Mouse (Mus musculus) C2C12 (cell line): Measurements from ENCODE around the gene Xylt1. TPM values are rescaled to one million over a fixed set of nuclear protein-coding genes. Genes with fewer than 3 reads are reported as not detected.

Experiments used
- H3K27me3 ChIP-seq: one replicate; pipeline ENCODE4 v1.6.1; 2011; ENCODE audit not compliant: control insufficient read depth, insufficient read depth, insufficient read length
- H3K36me3 ChIP-seq: one replicate; pipeline ENCODE4 v1.6.1; 2011; ENCODE audit not compliant: control insufficient read depth, insufficient read depth
- H3K4me3 ChIP-seq: one replicate; pipeline ENCODE4 v1.5.1; 2011; ENCODE audit warnings: mild to moderate bottlenecking, control low read depth; ENCODE audit not compliant: poor library complexity, insufficient read depth, severe bottlenecking
- H3K79me2 ChIP-seq: one replicate; pipeline ENCODE4 v1.6.1; 2011; ENCODE audit not compliant: control insufficient read depth, insufficient read depth
- H3K79me3 ChIP-seq: one replicate; pipeline ENCODE4 v1.6.1; 2011; ENCODE audit warnings: low read depth, control low read depth
- H3ac ChIP-seq: one replicate; pipeline ENCODE3; 2011; ENCODE audit warnings: low read depth; ENCODE audit not compliant: control insufficient read depth, insufficient read length
- CEBPB ChIP-seq: IDR thresholded peaks from one replicate; pipeline ENCODE4 v1.6.1; 2011; ENCODE audit warnings: low read depth, mild to moderate bottlenecking, control low read depth, moderate library complexity
- CTCF ChIP-seq: IDR thresholded peaks from one replicate; pipeline ENCODE4 v1.5.1; 2011; ENCODE audit not compliant: control insufficient read depth, insufficient read depth, insufficient read length
- FOSL1 ChIP-seq: IDR thresholded peaks from one replicate; pipeline ENCODE4 v1.8.0; 2011; ENCODE audit warnings: mild to moderate bottlenecking, low read length; ENCODE audit not compliant: poor library complexity, insufficient read depth, severe bottlenecking
- MAX ChIP-seq: IDR thresholded peaks from one replicate; pipeline ENCODE4 v1.6.1; 2011; ENCODE audit warnings: mild to moderate bottlenecking, control low read depth
- MYOD1 ChIP-seq: IDR thresholded peaks from one replicate; pipeline ENCODE4 v1.6.1; 2011; ENCODE audit warnings: low read depth; ENCODE audit not compliant: control insufficient read depth, insufficient read length
- MYOG ChIP-seq: IDR thresholded peaks from one replicate; pipeline ENCODE4 v1.6.1; 2011; ENCODE audit not compliant: control insufficient read depth, insufficient read length; ENCODE audit errors: extremely low read depth
- USF1 ChIP-seq: IDR thresholded peaks from one replicate; pipeline ENCODE4 v1.6.1; 2011; ENCODE audit warnings: low read depth, mild to moderate bottlenecking, control low read depth, moderate library complexity
- polyA plus RNA-seq: library from polyadenylated mRNA; unstranded; fragments of >200 nt; fragmentation: generic; extraction: Trizol; gene quantifications from one replicate; pipeline ENCODE4 v1.2.1, GENCODE M21; 2012; ENCODE audit warnings: missing spikeins

The Xylt1 gene
- polyA plus RNA-seq, 1 experiment: not detected

DNA sequence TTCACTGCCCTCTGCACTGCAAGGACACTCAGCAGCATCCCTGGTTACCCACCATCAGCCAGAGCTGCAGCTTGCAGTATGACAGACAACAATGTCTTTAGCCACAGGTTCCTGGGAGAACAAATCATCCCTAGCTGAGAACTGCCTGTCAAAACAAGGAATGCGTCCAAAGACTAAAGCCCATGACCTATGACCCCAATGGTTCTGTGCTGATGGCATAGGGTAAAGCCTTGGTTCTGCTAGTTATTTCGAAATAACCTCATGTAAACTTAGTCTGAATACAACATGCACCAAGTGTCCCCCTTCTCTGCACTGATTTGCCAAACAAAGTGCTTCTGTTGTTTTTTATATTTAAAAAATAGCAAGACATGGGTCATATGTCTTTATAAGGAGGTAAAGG is 103.8 kb downstream of the Xylt1 start:
- no peaks in the 10 kb centered on the region for H3K79me3 ChIP-seq
- no peaks in the 10 kb centered on the region for H3K36me3 ChIP-seq
- no peak overlapping the region for H3ac ChIP-seq
- TF ChIP-seq MAX: no peak
- TF ChIP-seq MYOD1: no peak
- no peak for TF ChIP-seq USF1
- no peak for TF ChIP-seq FOSL1
- TF ChIP-seq CTCF: no peak
- no peak for TF ChIP-seq CEBPB
- TF ChIP-seq MYOG: no peak
- H3K4me3 ChIP-seq: no peak overlapping the region
- no peaks in the 10 kb centered on the region for H3K27me3 ChIP-seq
- no peaks in the 10 kb centered on the region for H3K79me2 ChIP-seq

DNA sequence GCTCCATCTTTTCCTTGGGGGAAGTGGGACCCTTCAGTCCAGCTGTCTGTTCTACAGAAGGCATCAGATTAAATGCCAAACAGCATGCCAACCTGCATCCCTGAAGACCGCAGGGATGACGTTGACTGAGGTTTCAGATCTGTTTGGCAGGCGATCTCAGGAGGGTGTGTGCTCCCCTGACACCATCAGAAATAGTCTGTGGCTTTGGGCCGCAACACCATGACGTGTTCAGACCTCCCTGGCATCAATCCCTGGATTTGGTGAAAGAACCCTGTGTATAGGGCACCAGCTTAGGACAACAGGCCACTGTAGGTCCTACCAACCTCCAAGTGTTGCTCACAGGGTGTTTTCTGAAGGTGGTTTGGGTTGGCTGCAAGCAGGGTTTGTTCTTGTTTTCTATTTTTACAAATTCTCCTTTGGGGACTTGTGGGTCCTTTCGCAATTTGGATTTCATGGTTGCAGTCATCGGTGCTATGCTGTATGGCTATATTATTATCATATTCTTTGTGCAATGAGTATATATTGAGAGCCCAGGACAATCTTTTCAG is 104.3 kb downstream of the Xylt1 start:
- TF ChIP-seq MYOG (no peak), MAX (no peak), MYOD1 (no peak), USF1 (no peak), CEBPB (no peak), FOSL1 (no peak), CTCF (no peak)
- no peaks in the 10 kb centered on the region for H3K27me3 ChIP-seq
- no peaks in the 10 kb centered on the region for H3K79me2 ChIP-seq
- H3K4me3 ChIP-seq: no peak overlapping the region
- no peak overlapping the region for H3ac ChIP-seq
- H3K36me3 ChIP-seq: no peaks in the 10 kb centered on the region
- H3K79me3 ChIP-seq: no peaks in the 10 kb centered on the region

DNA sequence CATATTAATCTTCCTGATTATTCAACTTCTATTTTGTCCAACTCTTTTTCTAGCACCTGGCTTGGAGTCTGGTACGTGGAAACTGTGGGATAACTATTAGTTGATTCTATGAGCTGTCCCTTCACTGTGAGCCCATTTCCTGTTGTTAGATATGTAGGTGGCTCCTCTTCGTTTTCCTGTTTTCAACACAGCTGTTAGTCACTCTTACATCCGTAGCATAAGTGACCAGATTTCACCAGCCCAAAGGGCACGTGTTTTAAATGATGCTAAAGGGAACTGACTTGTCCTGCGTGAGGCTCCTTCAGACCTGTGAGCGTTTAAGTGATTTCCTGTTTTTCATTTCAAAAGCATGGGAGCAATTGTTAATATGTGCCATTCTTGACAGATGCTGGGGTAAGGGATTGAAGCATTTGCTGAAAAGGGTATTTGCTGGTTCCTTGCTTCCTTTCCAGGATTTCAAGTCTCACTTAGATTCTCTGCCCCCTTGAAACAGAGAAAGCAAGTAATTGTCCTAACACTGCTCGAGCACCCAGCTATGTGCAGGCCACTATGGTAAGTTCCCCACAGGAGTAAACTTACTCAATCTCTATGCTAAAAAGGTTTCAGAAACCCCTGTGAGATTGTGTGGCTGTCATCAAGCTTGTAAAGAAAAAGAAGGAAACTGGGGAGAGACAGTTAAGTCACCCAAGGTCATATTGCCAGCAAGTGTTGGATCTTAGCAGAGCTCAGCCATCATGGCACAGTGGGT is 105.8 kb downstream of the Xylt1 start:
- no peaks in the 10 kb centered on the region for H3K36me3 ChIP-seq
- no peak overlapping the region for H3ac ChIP-seq
- no peaks in the 10 kb centered on the region for H3K79me3 ChIP-seq
- no peak overlapping the region for H3K4me3 ChIP-seq
- H3K79me2 ChIP-seq: no peaks in the 10 kb centered on the region
- no peak for TF ChIP-seq MAX
- no peak for TF ChIP-seq MYOG
- no peak for TF ChIP-seq USF1
- no peak for TF ChIP-seq MYOD1
- TF ChIP-seq CEBPB: no peak
- TF ChIP-seq CTCF: no peak
- TF ChIP-seq FOSL1: no peak
- H3K27me3 ChIP-seq: no peaks in the 10 kb centered on the region

DNA sequence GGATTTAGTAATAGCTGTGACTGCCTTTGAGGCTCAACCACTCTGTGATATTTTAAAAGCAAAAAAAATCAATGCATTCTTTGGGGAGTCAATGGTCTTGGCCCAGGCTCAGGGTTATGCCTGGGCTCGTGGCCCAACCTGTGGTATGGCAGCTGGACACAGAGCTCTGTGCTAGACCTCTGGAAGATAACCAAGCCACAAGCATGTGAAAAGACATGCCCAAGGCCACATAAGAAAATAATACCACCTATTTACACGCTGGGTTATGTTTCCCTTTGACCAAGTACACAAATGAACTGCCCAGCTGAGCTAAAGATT is 106.4 kb downstream of the Xylt1 start:
- Histone ChIP-seq H3K36me3 (no peaks in the 10 kb centered on the region), H3K27me3 (no peaks in the 10 kb centered on the region), H3K79me2 (no peaks in the 10 kb centered on the region), H3K79me3 (no peaks in the 10 kb centered on the region), H3ac (no peak overlapping the region), H3K4me3 (no peak overlapping the region)
- TF ChIP-seq CTCF (no peak), FOSL1 (no peak), CEBPB (no peak), MYOD1 (no peak), MYOG (no peak), MAX (no peak)

DNA sequence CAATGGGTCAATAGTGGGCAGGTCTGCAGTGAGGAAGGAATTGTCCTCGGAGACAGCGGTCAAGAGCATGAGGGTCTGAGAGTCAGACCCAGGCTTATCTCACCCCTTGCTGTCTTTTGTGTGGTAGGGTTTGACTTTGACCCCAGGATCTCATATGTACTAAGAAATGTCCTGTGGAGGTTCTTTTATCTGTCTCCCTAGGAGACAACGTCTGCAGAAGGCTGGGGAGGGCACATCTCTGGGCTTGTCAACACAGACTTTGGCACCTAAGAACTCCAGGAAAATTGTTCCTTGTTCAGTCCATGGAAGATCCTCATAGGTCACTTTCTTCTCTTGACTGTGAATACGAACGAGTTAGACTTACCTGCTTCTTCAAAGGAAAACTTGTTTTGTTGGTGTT is 109.2 kb downstream of the Xylt1 start:
- H3ac ChIP-seq: no peak overlapping the region
- no peak overlapping the region for H3K4me3 ChIP-seq
- TF ChIP-seq USF1: no peak
- TF ChIP-seq MAX: no peak
- no peak for TF ChIP-seq MYOG
- no peak for TF ChIP-seq MYOD1
- no peak for TF ChIP-seq FOSL1
- no peak for TF ChIP-seq CTCF
- H3K79me2 ChIP-seq: no peaks in the 10 kb centered on the region
- no peaks in the 10 kb centered on the region for H3K36me3 ChIP-seq
- no peaks in the 10 kb centered on the region for H3K79me3 ChIP-seq
- H3K27me3 ChIP-seq: no peaks in the 10 kb centered on the region

DNA sequence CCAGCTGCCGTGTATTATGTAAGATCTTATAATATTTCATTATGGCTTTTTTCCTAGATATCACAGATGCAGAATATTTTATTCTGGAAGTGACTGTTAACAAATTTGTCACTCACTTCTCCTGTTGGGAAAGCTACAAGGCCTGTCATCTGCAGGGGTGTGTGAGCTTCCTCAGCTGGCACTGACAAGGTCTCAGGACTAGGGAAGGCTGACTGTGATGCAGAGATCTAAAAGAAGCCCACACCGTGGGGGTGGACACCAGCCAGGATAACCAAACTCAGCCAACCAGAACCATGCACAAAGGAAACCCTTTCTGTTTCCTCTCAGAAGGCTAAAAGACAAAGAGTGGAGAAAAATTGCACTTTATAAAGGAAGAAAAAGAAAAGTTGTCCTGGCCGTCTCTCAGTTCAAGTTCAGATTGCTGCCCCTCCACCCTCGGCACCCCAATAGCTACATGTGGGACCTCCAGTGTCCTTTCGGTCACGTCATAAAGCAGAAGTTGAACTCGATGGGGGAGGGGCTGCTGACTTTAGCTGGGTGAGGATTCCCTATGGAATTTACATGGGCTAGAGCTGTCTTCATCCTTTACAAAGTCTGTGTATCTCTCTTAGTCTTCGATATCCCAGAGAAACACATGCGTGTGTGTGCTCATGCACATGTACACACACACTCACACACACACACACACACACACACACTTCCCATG is 109.9 kb downstream of the Xylt1 start:
- no peaks in the 10 kb centered on the region for H3K27me3 ChIP-seq
- TF ChIP-seq USF1 (no peak), MYOD1 (no peak), CTCF (no peak), CEBPB (no peak), MAX (no peak)

More for the DNA sequence above, 109.9 kb downstream of the Xylt1 start:
- no peaks in the 10 kb centered on the region for H3K79me3 ChIP-seq
- no peak overlapping the region for H3K4me3 ChIP-seq
- H3ac ChIP-seq: no peak overlapping the region
- H3K36me3 ChIP-seq: no peaks in the 10 kb centered on the region
- no peaks in the 10 kb centered on the region for H3K79me2 ChIP-seq
